Mouse (Mus musculus) liver, adult 2 months (tissue): Measurements from ENCODE around the gene Ramp2. TPM values are rescaled to one million over a fixed set of nuclear protein-coding genes. Genes with fewer than 3 reads are reported as not detected.

Experiments
- DNase-seq: peaks from one replicate; pipeline ENCODE4 v3.0.0-alpha.2; 2011; ENCODE audit warnings: low read depth, low spot score; ENCODE audit errors: extremely low read depth
- H3K27ac ChIP-seq: fragments of 200-500 bp; replicated peaks from 2 replicates; pipeline ENCODE4 v1.5.1; 2012; ENCODE audit warnings: low read depth, mild to moderate bottlenecking, control low read depth, inconsistent platforms, low read length; ENCODE audit not compliant: insufficient read depth
- H3K27me3 ChIP-seq: fragments of 200-500 bp; 2 replicates; pipeline ENCODE4 v1.6.1; 2012; ENCODE audit warnings: mild to moderate bottlenecking, moderate library complexity, low read length, inconsistent platforms; ENCODE audit not compliant: control insufficient read depth, insufficient read depth
- H3K36me3 ChIP-seq: fragments of 200-500 bp; 2 replicates; pipeline ENCODE4 v1.6.1; 2012; ENCODE audit warnings: low read length, inconsistent platforms; ENCODE audit not compliant: control insufficient read depth, insufficient read depth
- H3K4me1 ChIP-seq: fragments of 200-500 bp; 2 replicates; pipeline ENCODE4 v1.6.1; 2011; ENCODE audit warnings: low read length; ENCODE audit not compliant: control insufficient read depth, insufficient read depth
- H3K4me3 ChIP-seq: fragments of 200-500 bp; 2 replicates; pipeline ENCODE4 v1.5.1; 2011; ENCODE audit warnings: low read depth, mild to moderate bottlenecking, control low read depth, low read length, moderate library complexity; ENCODE audit not compliant: insufficient read depth
- H3K79me2 ChIP-seq: fragments of 200-500 bp; 2 replicates; pipeline ENCODE4 v1.6.1; 2012; ENCODE audit warnings: inconsistent platforms, mild to moderate bottlenecking, low read length, moderate library complexity; ENCODE audit not compliant: control insufficient read depth, insufficient read depth
- H3K9ac ChIP-seq: fragments of 200-500 bp; 2 replicates; pipeline ENCODE4 v1.6.1; 2012; ENCODE audit warnings: low read depth, mild to moderate bottlenecking, control low read depth, inconsistent platforms, low read length
- CTCF ChIP-seq: fragments of 200-500 bp; IDR thresholded peaks from 2 replicates; pipeline ENCODE4 v1.5.1; 2011; ENCODE audit warnings: low read depth, low read length, control low read depth
- POLR2A ChIP-seq: fragments of 200-500 bp; IDR thresholded peaks from 2 replicates; pipeline ENCODE4 v1.6.1; 2011; ENCODE audit warnings: low read length, control low read depth; ENCODE audit not compliant: insufficient read depth; ENCODE audit errors: extremely low read depth
- WGBS: fragments of 180-500 bp; shearing (Covaris S2); methylation state at CpG from one replicate; pipeline ENCODE4 v1.1.7; 2018; 5-methylcytosine and 5-hydroxymethylcytosine counted together
- polyA plus RNA-seq: library from polyadenylated mRNA; depleted of rRNA; stranded (reverse); fragments of >200 nt; gene quantifications from 2 replicates; pipeline ENCODE4 v1.2.3, GENCODE M21; 2012
- total RNA-seq: library from RNA; depleted of rRNA; stranded (reverse); fragments of >200 nt; gene quantifications from 2 replicates; pipeline ENCODE4 v1.2.3, GENCODE M21; 2014

Ramp2 gene
- total and polyA plus RNA-seq, 2 experiments, result 4.9 to 22.5 TPM

- peak overlapping the region; percentile 17 for H3K27ac ChIP-seq
- peaks cover 6% of the 10 kb centered on the region; the same call in 1 of the 2 replicates for H3K79me2 ChIP-seq
- no peak for DNase-seq
- H3K4me1 ChIP-seq, result peaks cover 4% of the 10 kb centered on the region; the same call in 1 of the 2 replicates
- no peaks in the 10 kb centered on the region for H3K36me3 ChIP-seq
- H3K9ac ChIP-seq, result peak overlapping the region; percentile 69
- peak overlapping the region; percentile 76 for H3K4me3 ChIP-seq
- TF ChIP-seq CTCF (no peak), POLR2A (no peak)
- WGBS, result 1% methylated on average over 7 of the region's 7 CpGs
- no peaks in the 10 kb centered on the region for H3K27me3 ChIP-seq
Measured at GRCm38 (mm10) chr11:101252941-101253340, 7.1 kb downstream of the Ramp2 start.

DNA sequence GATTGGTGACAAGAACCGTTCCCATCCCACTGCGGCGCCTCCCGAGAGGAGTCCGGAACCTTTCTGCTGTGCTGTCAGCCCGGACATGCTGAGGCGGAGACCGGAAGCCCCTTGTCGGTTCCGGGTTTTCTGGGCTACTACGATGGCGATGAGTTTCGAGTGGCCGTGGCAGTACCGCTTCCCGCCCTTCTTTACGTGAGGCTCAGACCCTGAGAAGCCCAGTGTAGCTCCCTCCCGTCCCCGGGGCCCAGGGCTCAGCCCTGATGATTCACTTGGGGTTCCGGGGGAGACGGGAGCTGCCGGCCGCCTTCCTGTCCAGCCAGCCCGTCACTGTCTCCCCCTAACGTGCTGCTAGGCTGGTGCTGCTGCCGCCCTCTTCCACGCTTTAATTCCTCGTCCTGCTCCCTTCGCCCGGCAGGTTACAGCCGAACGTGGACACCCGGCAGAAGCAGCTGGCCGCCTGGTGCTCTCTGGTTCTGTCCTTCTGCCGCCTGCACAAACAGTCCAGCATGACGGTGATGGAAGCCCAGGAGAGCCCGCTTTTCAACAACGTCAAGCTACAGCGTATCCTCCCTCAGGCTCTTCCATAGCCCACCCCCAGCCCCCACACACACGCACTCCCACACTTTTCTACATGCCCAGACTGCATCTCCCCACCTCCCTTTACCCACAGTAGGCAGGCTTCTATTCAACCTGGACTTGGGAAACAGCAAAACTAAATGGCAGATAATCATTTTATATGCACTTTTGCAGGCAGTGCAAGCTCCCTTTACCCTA, 8.0 kb downstream of the Ramp2 start, which contains the start of gene Vps25:
TSS of gene Vps25 (plus strand) at position 95 of the 777 bp plus-strand sequence.
- Histone ChIP-seq H3K27ac (peak within 1 kb of the TSS; percentile 30), H3K4me1 (peaks cover 4% of the 10 kb centered on the region; the same call in 1 of the 2 replicates), H3K4me3 (peak within 1 kb of the TSS; percentile 76), H3K27me3 (no peaks in the 10 kb centered on the region), H3K79me2 (peaks cover 6% of the 10 kb centered on the region; the same call in 1 of the 2 replicates), H3K36me3 (no peaks in the 10 kb centered on the region), H3K9ac (peak within 1 kb of the TSS; percentile 82)
- under 1% methylated on average over 40 of the region's 40 CpGs for WGBS
- peak; percentile 74 for DNase-seq
- peak; percentile 21; the same call in 1 of the 2 replicates for TF ChIP-seq CTCF
- TF ChIP-seq POLR2A, result peak; percentile 66; the same call in 1 of the 2 replicates

- H3K9ac ChIP-seq, result no peak overlapping the region
- no peak overlapping the region for H3K27ac ChIP-seq
- H3K4me3 ChIP-seq, result no peak overlapping the region
- DNase-seq, result no peak
- peaks cover 6% of the 10 kb centered on the region; the same call in 1 of the 2 replicates for H3K79me2 ChIP-seq
- no peaks in the 10 kb centered on the region for H3K27me3 ChIP-seq
- WGBS, result 65% methylated on average over 13 of the region's 13 CpGs
- no peaks in the 10 kb centered on the region; the same call in 1 of the 2 replicates for H3K36me3 ChIP-seq
- no peak for TF ChIP-seq POLR2A
- no peak for TF ChIP-seq CTCF
- peaks cover 10% of the 10 kb centered on the region for H3K4me1 ChIP-seq
Measured at GRCm38 (mm10) chr11:101255826-101256775, 10.3 kb downstream of the Ramp2 start.

DNA sequence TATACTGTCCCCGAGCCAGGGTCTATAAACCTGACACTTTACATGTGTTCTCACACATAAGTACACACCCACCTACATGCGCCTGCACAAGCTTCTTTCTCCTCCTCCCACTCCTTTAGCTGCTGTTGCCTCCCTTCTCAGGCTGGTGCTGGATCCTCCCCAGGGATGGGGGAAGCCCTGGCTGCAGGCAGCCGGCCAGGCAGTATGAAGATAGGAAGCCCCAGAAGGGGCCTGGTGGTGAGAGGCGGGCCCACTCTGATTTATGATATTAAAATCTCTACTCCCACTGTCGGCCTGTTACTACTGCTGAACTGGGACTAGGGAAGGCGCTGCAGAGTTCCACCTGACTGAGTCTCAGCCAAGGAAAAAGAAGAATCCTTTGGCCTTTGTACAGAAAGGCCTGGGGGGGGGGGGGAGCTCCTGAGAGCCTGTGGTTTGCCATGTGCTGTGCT, 13.5 kb downstream of the Ramp2 start:
- WGBS, result 47% methylated on average over 6 of the region's 6 CpGs
- TF ChIP-seq CTCF (no peak), POLR2A (no peak)
- Histone ChIP-seq H3K79me2 (no peaks in the 10 kb centered on the region), H3K4me1 (peaks cover 10% of the 10 kb centered on the region), H3K27me3 (no peaks in the 10 kb centered on the region), H3K9ac (no peak overlapping the region), H3K4me3 (no peak overlapping the region), H3K36me3 (no peaks in the 10 kb centered on the region; the same call in 1 of the 2 replicates), H3K27ac (peak overlapping the region; percentile 57; the same call in 1 of the 2 replicates)
- DNase-seq, result no peak

GRCm38 (mm10) chr11:101259948-101260825, 14.4 kb downstream of the Ramp2 start, which contains the start of gene Wnk4:
Gene Wnk4 (plus strand): TSS chr11:101260567.
- peaks cover 10% of the 10 kb centered on the region for H3K4me1 ChIP-seq
- H3K9ac ChIP-seq, result peak within 1 kb of the TSS; percentile 80
- DNase-seq, result peak; percentile 48
- no peak for TF ChIP-seq CTCF
- TF ChIP-seq POLR2A, result peak; percentile 57
- no peaks in the 10 kb centered on the region; the same call in 1 of the 2 replicates for H3K36me3 ChIP-seq
- H3K4me3 ChIP-seq, result peak within 1 kb of the TSS; percentile 80
- H3K27me3 ChIP-seq, result no peaks in the 10 kb centered on the region
- H3K79me2 ChIP-seq, result no peaks in the 10 kb centered on the region
- WGBS, result 2% methylated on average over 43 of the region's 43 CpGs
- peak within 1 kb of the TSS; percentile 69 for H3K27ac ChIP-seq
